In the genomic region with DNA sequence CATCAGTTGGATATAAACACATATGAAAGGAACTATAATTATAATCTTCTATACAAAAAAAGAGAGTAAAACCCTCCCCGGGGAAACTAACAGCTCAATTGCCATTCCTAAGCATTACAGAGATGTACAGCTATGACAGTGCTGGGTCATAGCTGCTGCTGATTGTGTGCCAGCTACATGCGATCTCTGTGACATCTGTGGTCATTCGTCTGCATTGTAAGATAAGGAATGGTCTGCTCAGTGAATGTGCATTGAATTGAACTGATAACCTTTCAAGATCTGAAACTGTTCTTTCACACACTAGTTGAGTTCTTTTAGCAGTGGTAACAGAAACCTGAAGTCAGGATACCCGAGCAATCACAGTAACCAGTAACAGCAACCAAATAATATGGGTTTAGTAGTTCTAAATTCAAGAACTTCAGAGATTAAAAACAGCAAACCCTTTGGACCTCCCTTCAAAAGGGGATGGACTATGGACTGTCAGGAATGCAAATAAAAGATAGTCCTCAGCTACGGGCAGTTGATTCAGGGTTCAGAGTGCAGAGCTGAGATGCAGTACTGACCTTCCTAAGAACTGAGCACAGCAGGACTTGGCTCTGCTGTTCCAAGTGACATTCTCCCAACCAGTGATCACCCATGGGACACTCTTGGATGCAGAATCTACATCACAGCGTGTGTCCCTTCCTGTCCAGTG, we compare ENCODE assay signal across 17 mouse cellular contexts.
A peak's percentile ranks its signal among the peaks of the same experiment; 100 is the strongest.
DNase-seq lines count a peak whose midpoint lies in the region; ATAC-seq and TF ChIP-seq lines count a peak whose summit lies in the region.
"Had no signal": no experiment of that assay in that cellular context is flagged by ENCODE, and none has a peak within 500 bp of the region (broad histone marks: within the 10 kb centered on the region; RNA-seq: fewer than 3 reads in every experiment).

No protein-coding gene starts in this region.

- peaks cover 7% of the 10 kb centered on the region; the same call in 1 of the 2 replicates for H3K4me1 ChIP-seq in kidney, embryonic 15.5 days
- no peaks in the 10 kb centered on the region for H3K4me1 ChIP-seq in hindbrain, postnatal 0 days (ENCODE audit: insufficient read depth, low read length)
- H3K4me1 ChIP-seq: forebrain, embryonic 15.5 days; heart, embryonic 13.5 days; hindbrain, embryonic 12.5 days; lung, embryonic 15.5 days; midbrain, embryonic 13.5 days had no signal

- H3K9ac ChIP-seq in kidney, embryonic 15.5 days, result no peak overlapping the region
- no peak overlapping the region for H3K9ac ChIP-seq in hindbrain, postnatal 0 days (replicated peaks; ENCODE audit: low read length)
- H3K9ac ChIP-seq: forebrain, embryonic 15.5 days; heart, embryonic 13.5 days; hindbrain, embryonic 12.5 days; lung, embryonic 15.5 days; midbrain, embryonic 13.5 days had no signal

- WGBS in kidney, embryonic 15.5 days, result 64% methylated on average over 6 of the region's 6 CpGs
- WGBS in hindbrain, postnatal 0 days, result 75% methylated on average over 6 of the region's 6 CpGs

- no peak for DNase-seq in kidney, postnatal 4 days
- DNase-seq in c-Kit-positive CD71-positive TER-119-positive erythroid progenitor cells, embryonic 14.5 days (ENCODE audit: low spot score), result peak; percentile 34
- DNase-seq in liver, result peak; percentile 25
- DNase-seq in left cerebral cortex, adult 2 months (ENCODE audit: extremely low spot score in 1 of 2, low spot score in 2 of 2), result no peak
- DNase-seq in hindbrain, postnatal 0 days (ENCODE audit: low spot score), result no peak
- no peak for DNase-seq in left cerebral cortex, adult 18-20 months (ENCODE audit: low spot score in 2 of 2)
- DNase-seq: cerebellum, adult 8-10 months; gastrocnemius, postnatal 14 days; right cerebral cortex, postnatal 14 days; thymus, adult 2 months had no signal

- H3K9me3 ChIP-seq in kidney, embryonic 15.5 days (replicated peaks), result no peaks in the 10 kb centered on the region
- H3K9me3 ChIP-seq in hindbrain, postnatal 0 days (ENCODE audit: low read length), result no peaks in the 10 kb centered on the region
- H3K9me3 ChIP-seq: forebrain, embryonic 15.5 days; heart, embryonic 13.5 days; hindbrain, embryonic 12.5 days; lung, embryonic 15.5 days; midbrain, embryonic 13.5 days had no signal

- H3K4me2 ChIP-seq in kidney, embryonic 15.5 days, result no peak overlapping the region
- no peak overlapping the region for H3K4me2 ChIP-seq in hindbrain, postnatal 0 days (ENCODE audit: low read depth, low read length)
- H3K4me2 ChIP-seq: forebrain, embryonic 15.5 days; heart, embryonic 13.5 days; hindbrain, embryonic 12.5 days; lung, embryonic 15.5 days; midbrain, embryonic 13.5 days had no signal

- H3K27ac ChIP-seq in kidney, embryonic 15.5 days, result no peak overlapping the region
- no peak overlapping the region for H3K27ac ChIP-seq in left cerebral cortex, adult 2 months
- H3K27ac ChIP-seq in hindbrain, postnatal 0 days, result no peak overlapping the region
- H3K27ac ChIP-seq: forebrain, embryonic 15.5 days; heart, embryonic 13.5 days; hindbrain, embryonic 12.5 days; lung, embryonic 15.5 days; midbrain, embryonic 13.5 days had no signal

- ATAC-seq in kidney, embryonic 15.5 days (replicated peaks; ENCODE audit: low FRiP score), result peak; percentile 60; the same call in 1 of the 2 replicates
- ATAC-seq in megakaryocyte progenitor cell, adult 5-6 weeks (replicated peaks; ENCODE audit: poor library complexity), result peak; percentile 92
- ATAC-seq in hindbrain, postnatal 0 days, result no peak
- ATAC-seq: forebrain, embryonic 15.5 days; midbrain, embryonic 13.5 days had no signal

- H3K4me3 ChIP-seq in kidney, embryonic 15.5 days (replicated peaks), result no peak overlapping the region
- H3K4me3 ChIP-seq in left cerebral cortex, adult 2 months, result no peak overlapping the region
- no peak overlapping the region for H3K4me3 ChIP-seq in hindbrain, postnatal 0 days (ENCODE audit: low read length)
- H3K4me3 ChIP-seq: forebrain, embryonic 15.5 days; heart, embryonic 13.5 days; hindbrain, embryonic 12.5 days; lung, embryonic 15.5 days; midbrain, embryonic 13.5 days had no signal

- no peaks in the 10 kb centered on the region for H3K27me3 ChIP-seq in kidney, embryonic 15.5 days
- no peaks in the 10 kb centered on the region for H3K27me3 ChIP-seq in hindbrain, postnatal 0 days (ENCODE audit: insufficient read depth, low read length)
- H3K27me3 ChIP-seq: forebrain, embryonic 15.5 days; heart, embryonic 13.5 days; hindbrain, embryonic 12.5 days; lung, embryonic 15.5 days; midbrain, embryonic 13.5 days had no signal

- H3K36me3 ChIP-seq in kidney, embryonic 15.5 days, result no peaks in the 10 kb centered on the region
- no peaks in the 10 kb centered on the region for H3K36me3 ChIP-seq in hindbrain, postnatal 0 days (ENCODE audit: insufficient read depth, low read length)
- H3K36me3 ChIP-seq: forebrain, embryonic 15.5 days; heart, embryonic 13.5 days; hindbrain, embryonic 12.5 days; lung, embryonic 15.5 days; midbrain, embryonic 13.5 days had no signal

- TF ChIP-seq CTCF in left cerebral cortex, adult 2 months (IDR thresholded peaks at IDR 0.05), result no peak
- no peak for TF ChIP-seq CTCF in hindbrain, postnatal 0 days (IDR thresholded peaks at IDR 0.05; ENCODE audit: low read depth)

- intact Hi-C loops in left cerebral cortex, adult 2 months (cut with DNase I), result no loop called here

Comparison
In these comparisons a context has a peak if more than half of its experiments do, and no peak if none do; other contexts are left out.
1. DNase-seq: peak in c-Kit-positive CD71-positive TER-119-positive erythroid progenitor cells, embryonic 14.5 days (single experiment) and liver (single experiment); none in kidney, postnatal 4 days (0 of 2), left cerebral cortex, adult 2 months (0 of 2), hindbrain, postnatal 0 days (single experiment) and left cerebral cortex, adult 18-20 months (0 of 2).